Mouse (Mus musculus) adrenal gland, adult 2 months (tissue): ENCODE measurements at regions not wholly inside any gene's neighbourhood (a gene's known extent, or its start where the extent isn't known, plus 50 kb on each side); places are given as distances from the start of the nearest gene placed in this dataset.
A peak's percentile ranks its signal among the peaks of the same experiment; 100 is the strongest.

Experiments
- DNase-seq: peaks from one replicate; pipeline ENCODE4 v3.0.0; 2021

DNA sequence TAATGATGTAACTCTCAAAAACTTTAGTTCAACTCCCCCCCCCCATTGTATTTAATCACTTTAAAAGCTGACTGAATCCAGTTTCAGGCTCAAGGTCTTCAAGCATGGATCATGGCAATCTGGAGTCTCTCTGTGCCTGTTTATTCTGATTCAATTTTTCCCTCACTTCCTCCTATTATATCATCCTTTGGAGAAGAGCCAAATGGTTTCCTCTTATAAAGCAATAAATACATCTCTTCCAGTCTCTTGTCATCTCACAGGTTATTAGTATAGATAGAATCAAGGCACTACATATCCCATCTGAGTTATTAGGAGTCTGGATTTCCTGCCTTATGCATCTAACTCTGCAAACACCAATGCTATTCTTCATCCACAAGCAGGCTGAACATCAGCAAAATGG lies 530.2 kb upstream of the Pdcd1 start:
- DNase-seq = no peak

DNA sequence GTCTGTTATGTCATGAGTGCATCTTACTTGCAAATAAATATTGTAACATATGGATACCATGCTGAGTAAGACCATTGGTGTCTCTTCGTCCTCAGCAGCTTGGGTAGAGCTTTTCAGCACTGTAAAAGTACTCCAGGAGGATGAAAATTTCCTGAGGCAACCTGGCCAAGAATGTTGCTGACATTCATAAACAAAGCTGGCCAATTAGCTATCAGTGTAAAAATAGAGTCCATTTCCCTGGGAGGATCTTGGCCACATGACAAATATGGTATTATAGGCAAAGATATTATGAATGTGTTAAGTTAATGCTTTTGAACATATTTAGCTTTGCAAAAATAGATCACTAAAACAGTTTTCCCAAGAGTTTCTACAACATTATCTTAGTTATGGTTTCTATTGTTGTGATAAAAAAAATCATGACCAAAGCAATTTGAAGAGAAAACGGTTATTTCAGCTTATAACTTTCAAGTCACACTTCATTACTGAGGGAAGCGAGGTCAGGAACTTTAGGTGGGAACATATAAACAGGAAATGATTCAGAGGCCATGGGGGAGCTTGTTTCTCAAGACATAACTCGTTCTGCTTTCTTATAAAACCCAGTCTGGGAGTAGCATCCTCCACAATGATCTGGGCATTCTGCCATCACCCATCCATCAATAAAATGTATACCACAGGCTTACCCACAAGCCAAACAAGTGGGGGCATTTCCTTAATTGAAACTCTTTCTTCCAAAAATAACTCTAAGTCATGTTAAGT lies 529.5 kb upstream of the Pdcd1 start:
- peak; percentile 2 for DNase-seq

GRCm38 (mm10) chr1:94532773-94533541 lies 480.6 kb upstream of the Pdcd1 start:
- no peak for DNase-seq

- DNase-seq = no peak
Measured at GRCm38 (mm10) chr1:94504080-94504520, 451.7 kb upstream of the Pdcd1 start.

- DNase-seq = no peak
Measured at GRCm38 (mm10) chr1:94503379-94504079, 451.2 kb upstream of the Pdcd1 start.

GRCm38 (mm10) chr1:94502066-94502861 lies 449.9 kb upstream of the Pdcd1 start:
- DNase-seq = no peak

GRCm38 (mm10) chr1:94496992-94497391 lies 444.6 kb upstream of the Pdcd1 start:
- no peak for DNase-seq

DNA sequence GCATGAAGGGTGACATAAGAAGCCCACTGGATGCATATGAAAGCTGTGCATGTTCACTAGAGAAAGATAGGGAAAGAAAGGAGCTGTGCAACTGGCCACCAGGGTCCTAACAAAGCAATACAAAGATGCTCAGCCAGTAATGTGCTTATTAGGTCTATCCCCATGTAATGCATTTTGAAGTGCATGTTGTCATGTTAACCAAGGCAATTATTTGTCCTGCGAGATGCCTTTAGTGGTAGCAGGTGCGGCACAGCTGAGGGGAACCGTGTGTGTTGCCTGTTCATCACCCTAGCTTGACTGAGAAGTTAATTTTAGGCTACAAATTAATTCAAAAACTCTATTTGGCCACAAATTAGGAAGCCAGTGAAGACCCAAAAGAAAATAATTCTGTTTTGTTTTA lies 444.0 kb upstream of the Pdcd1 start:
- no peak for DNase-seq

DNA sequence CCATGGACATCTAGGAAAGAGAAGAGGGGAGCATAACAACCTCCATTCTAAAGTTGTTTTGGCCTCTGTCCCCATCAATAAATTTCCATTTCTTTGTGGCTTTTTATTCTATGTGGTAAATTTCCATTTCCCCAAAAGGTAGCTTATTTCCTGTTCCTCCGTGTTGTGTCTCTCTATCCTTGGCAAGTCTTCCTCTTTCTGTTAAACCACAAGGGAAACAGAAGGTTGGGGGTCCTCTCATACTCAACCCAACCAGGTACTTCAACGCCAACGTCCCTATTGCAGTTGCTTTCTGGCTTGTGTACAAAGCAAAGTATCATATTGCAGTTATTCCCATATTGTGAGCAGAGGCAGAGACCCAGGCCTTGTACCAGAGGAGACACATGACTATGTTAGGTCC lies 434.7 kb upstream of the Pdcd1 start:
- no peak for DNase-seq

GRCm38 (mm10) chr1:94469834-94470233 lies 417.5 kb upstream of the Pdcd1 start:
- peak; percentile 53 for DNase-seq

GRCm38 (mm10) chr1:94423731-94424130 lies 371.4 kb upstream of the Pdcd1 start:
- no peak for DNase-seq

GRCm38 (mm10) chr1:94413043-94413442 lies 360.7 kb upstream of the Pdcd1 start:
- peak; percentile 3 for DNase-seq

DNA sequence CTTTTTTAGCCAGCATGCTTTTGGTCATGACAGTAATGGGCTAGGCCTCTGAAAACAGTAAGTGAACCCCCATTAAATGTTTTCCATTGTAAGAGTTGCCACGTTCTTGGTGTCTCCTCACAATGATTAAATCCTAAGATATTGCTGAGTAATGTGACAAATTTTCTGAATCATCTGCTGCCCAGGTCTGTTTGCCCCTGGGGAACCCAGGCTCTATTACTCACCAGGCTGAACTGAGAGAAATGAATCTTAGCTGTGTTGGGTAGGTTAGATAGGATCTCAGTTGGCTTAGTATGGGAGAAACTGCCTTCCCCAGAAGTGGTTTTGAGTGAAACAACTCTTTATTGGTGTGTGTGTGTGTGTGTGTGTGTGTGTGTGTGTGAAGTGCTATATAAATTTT lies 314.3 kb upstream of the Pdcd1 start:
- DNase-seq = peak; percentile 7

- DNase-seq = no peak
Measured at GRCm38 (mm10) chr1:94356996-94357395, 304.6 kb upstream of the Pdcd1 start.

DNA sequence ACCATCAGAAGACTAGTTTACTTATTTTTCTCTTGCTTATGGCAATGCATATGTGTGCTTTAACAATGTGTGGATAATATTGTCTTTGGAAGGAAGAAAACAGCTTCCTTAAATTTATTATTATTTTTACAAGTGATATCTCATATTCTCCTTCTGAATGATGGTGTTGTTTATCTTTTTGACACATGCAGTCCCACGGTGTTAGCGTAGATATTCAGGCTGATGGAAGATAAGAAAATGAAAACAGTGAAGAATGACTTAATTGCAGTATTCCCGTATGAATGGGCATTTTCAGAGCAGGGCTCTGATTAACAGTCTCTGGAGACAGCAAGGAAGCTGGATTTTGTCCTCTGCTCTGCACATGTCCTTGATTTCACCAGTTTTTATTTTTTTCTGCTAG lies 303.5 kb upstream of the Pdcd1 start:
- no peak for DNase-seq

DNA sequence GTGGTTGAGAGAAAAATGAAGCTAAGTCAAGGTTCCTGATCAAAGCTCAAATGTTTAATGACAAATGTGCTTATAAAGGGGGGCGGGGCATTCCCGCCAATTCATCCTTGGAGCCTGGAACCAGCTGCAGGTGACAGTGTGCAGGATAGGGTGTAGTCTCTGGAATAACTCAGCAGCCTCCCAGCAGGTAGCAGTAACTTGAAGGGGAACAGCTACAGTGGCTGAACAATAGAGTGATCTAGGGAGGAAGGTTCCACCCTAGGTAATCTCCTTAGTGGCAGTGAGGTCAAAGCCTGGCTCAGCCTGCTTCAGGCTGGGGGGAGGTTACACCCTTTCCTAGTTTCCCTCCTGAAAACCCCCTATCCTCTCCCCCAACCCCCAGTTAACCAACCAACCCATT lies 290.2 kb upstream of the Pdcd1 start:
- DNase-seq = no peak

- no peak for DNase-seq
Measured at GRCm38 (mm10) chr1:94341237-94341636, 288.9 kb upstream of the Pdcd1 start.

GRCm38 (mm10) chr1:94318029-94318428 lies 265.7 kb upstream of the Pdcd1 start:
- no peak for DNase-seq

GRCm38 (mm10) chr1:94298395-94298794 lies 246.0 kb upstream of the Pdcd1 start:
- no peak for DNase-seq

DNA sequence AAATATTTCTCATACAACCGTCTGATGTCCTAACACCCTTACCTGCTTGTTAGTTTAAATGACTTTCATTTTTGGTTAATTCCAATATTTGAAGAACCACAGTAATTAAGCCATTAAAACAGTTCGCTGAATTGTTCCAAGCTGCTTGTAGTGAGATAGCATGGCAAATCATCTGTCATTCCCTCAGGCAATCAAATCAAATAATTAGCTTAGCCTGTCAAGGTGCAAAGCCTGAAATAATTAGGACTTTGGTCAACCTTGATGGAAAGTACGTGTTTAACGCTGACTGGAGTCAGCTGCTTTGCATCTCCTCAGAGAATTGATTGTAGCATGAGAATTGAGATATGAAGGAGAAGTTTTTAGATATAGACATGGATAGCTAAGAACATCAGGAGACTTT lies 220.2 kb upstream of the Pdcd1 start:
- no peak for DNase-seq

GRCm38 (mm10) chr1:94263313-94263712 lies 211.0 kb upstream of the Pdcd1 start:
- no peak for DNase-seq

- no peak for DNase-seq
Measured at GRCm38 (mm10) chr1:94235426-94235825, 183.1 kb upstream of the Pdcd1 start.
